Mouse (Mus musculus) small intestine, adult 2 months (tissue): ENCODE measurements around the gene Gpld1. TPM values are rescaled to one million over a fixed set of nuclear protein-coding genes. Genes with fewer than 3 reads are reported as not detected.

Experiments used
- H3K27ac ChIP-seq: fragments of 200-500 bp; 2 replicates; pipeline ENCODE4 v1.5.1; 2012; ENCODE audit warnings: low read depth, low read length, control low read depth, inconsistent platforms; ENCODE audit not compliant: insufficient read depth
- H3K27me3 ChIP-seq: fragments of 200-500 bp; 2 replicates; pipeline ENCODE4 v1.6.1; 2012; ENCODE audit warnings: mild to moderate bottlenecking, moderate library complexity, low read length, inconsistent platforms; ENCODE audit not compliant: control insufficient read depth, insufficient read depth
- H3K36me3 ChIP-seq: fragments of 200-500 bp; 2 replicates; pipeline ENCODE4 v1.6.1; 2012; ENCODE audit warnings: mild to moderate bottlenecking, low read length, control low read depth, inconsistent platforms; ENCODE audit not compliant: control insufficient read depth, insufficient read depth
- H3K4me1 ChIP-seq: fragments of 200-500 bp; 2 replicates; pipeline ENCODE4 v1.6.1; 2012; ENCODE audit warnings: low read length, inconsistent platforms, mixed read lengths; ENCODE audit not compliant: control insufficient read depth, insufficient read depth, insufficient read length
- H3K4me3 ChIP-seq: fragments of 200-500 bp; 2 replicates; pipeline ENCODE4 v1.5.1; 2012; ENCODE audit warnings: low read depth, mild to moderate bottlenecking, control low read depth, inconsistent platforms, low read length, moderate library complexity
- CTCF ChIP-seq: fragments of 200-500 bp; IDR thresholded peaks from 2 replicates; pipeline ENCODE4 v1.5.1; 2012; ENCODE audit warnings: low read depth, mild to moderate bottlenecking, control low read depth, inconsistent platforms, low read length, moderate library complexity, mixed read lengths; ENCODE audit not compliant: insufficient replicate concordance, insufficient read length; ENCODE audit errors: extremely low read depth
- POLR2A ChIP-seq: fragments of 200-500 bp; IDR thresholded peaks from 2 replicates; pipeline ENCODE4 v1.6.1; 2012; ENCODE audit warnings: low read depth, mild to moderate bottlenecking, control low read depth, inconsistent platforms, low read length, moderate library complexity
- WGBS: fragments of 180-500 bp; shearing (Covaris S2); methylation state at CpG from one replicate; pipeline ENCODE4 v1.1.7; 2018; 5-methylcytosine and 5-hydroxymethylcytosine counted together
- polyA plus RNA-seq: library from polyadenylated mRNA; depleted of rRNA; stranded (reverse); fragments of >200 nt; gene quantifications from 2 replicates; pipeline ENCODE4 v1.2.3, GENCODE M21; 2012

The Gpld1 gene
- polyA plus RNA-seq, 1 experiment: 1.7 TPM

DNA sequence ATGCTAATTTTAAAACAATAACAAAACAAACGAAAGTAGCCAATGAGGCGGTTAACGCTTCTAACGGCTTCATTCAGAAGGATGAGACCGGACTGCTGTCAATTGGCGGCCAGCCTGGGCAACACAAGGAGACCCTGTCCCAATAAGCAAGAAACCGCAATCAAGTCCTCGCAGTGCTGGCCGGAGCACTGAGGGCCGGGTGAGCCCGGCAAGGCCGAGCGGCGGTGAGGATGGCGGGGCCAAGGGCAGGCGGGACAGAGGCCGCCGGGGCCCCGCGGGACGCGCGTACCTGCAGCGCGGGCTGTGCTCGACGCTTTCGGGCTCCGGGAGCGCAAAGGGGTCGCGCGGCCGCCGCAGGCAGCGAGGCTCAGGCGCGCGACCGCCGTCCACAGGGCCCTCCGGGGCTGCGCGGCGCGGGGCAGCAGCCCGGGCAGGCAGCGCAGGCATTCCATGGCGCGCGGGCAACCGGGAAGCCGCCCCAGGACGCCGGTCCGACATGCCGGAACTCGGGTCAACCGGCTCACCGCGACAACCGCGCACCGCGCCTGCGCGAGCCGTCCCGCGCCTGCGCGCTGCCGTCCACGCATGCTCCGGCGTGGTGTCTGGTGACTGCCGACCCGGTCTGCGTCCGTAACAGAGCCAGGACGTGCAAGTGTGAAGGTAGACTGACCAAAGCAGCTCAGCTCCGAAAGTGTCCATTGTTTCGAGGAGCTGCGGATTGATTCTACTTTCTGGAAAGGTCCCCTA is 77.0 kb downstream of the Gpld1 start, which contains the start of gene Mrs2:
TSS of gene Mrs2 (minus strand) at position 587 of the 747 bp plus-strand sequence.
- Histone ChIP-seq H3K27ac (peak within 1 kb of the TSS; percentile 29; the same call in 1 of the 2 replicates), H3K4me3 (peak within 1 kb of the TSS; percentile 76), H3K36me3 (peaks cover 6% of the 10 kb centered on the region), H3K4me1 (peaks cover 9% of the 10 kb centered on the region; the same call in 1 of the 2 replicates), H3K27me3 (no peaks in the 10 kb centered on the region)
- TF ChIP-seq CTCF (no peak), POLR2A (peak; percentile 42; the same call in 1 of the 2 replicates)
- under 1% methylated on average over 84 of the region's 84 CpGs for whole genome bisulfite sequencing

DNA sequence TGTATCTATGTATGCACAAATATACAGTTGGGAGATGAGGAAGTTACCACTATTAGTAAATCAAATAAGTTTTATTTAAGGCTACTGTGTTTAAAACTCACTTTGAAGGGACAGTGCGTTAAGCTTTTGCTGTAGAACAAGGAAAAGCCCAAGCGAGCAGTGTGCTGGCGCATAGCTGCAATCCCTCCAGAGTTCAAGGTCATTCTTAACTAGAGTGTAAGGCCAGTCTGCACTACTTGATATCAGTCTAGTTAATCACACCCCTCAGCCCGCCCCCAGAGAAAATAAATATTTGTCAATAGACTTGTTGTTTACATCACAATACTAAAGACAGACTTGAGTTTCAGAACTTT is 77.6 kb downstream of the Gpld1 start:
- H3K27ac ChIP-seq: peak overlapping the region; percentile 14; the same call in 1 of the 2 replicates
- TF ChIP-seq POLR2A: no peak
- no peak for TF ChIP-seq CTCF
- H3K4me3 ChIP-seq: peak overlapping the region; percentile 76
- H3K27me3 ChIP-seq: no peaks in the 10 kb centered on the region
- peaks cover 6% of the 10 kb centered on the region for H3K36me3 ChIP-seq
- peaks cover 9% of the 10 kb centered on the region; the same call in 1 of the 2 replicates for H3K4me1 ChIP-seq
- 11% methylated on average over 4 of the region's 4 CpGs for WGBS

DNA sequence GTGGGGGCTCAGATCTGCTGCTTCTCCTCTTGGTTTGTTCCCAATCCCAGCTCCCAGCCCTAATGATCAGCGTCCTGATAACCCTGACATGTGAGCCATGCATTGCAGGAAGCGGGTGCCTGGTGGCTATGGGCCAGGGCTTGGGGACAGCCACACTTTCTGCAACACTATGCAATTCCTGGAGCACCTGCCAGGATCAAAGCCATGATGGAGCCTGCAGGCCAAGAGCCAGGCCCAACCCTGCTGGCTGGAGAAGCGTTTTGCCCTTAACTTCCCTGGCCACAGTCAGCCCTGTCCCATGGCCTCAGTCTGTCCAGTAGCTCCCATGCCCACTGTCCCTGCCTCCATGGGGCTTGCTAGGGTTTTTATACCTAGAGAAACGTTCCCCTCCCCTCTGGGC is 79.4 kb downstream of the Gpld1 start:
- TF ChIP-seq POLR2A (no peak), CTCF (no peak)
- WGBS: 39% methylated on average over 4 of the region's 4 CpGs
- no peak overlapping the region for H3K27ac ChIP-seq
- peaks cover 9% of the 10 kb centered on the region; the same call in 1 of the 2 replicates for H3K4me1 ChIP-seq
- 0 out of 2 replicates have a peak, but pooled peaks cover 3% of the 10 kb centered on the region for H3K36me3 ChIP-seq
- H3K4me3 ChIP-seq: no peak overlapping the region
- no peaks in the 10 kb centered on the region for H3K27me3 ChIP-seq

DNA sequence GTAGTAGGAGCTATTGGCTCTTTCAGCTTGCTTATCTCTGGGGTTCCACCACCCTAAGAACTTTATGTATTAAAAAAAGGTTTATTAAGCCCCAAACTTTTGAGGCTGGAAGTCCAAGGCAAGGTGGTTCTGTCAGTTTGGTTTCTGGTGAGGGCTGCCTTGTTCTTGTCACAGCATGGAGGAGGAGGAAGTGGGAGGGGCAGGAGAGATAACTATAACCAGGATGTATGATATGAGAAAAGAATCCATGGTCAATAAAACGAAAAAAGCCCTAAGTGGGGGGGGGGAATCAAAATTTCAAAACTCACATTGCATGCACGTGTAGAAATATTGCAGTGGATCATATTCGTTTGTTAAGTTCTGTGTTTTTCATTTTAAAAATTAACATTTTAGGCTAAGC is 80.2 kb downstream of the Gpld1 start:
- WGBS: 45% methylated on average over 3 of the region's 3 CpGs
- Histone ChIP-seq H3K27ac (no peak overlapping the region), H3K4me3 (no peak overlapping the region), H3K27me3 (no peaks in the 10 kb centered on the region), H3K36me3 (0 out of 2 replicates have a peak, but pooled peaks cover 3% of the 10 kb centered on the region), H3K4me1 (peaks cover 9% of the 10 kb centered on the region; the same call in 1 of the 2 replicates)
- no peak for TF ChIP-seq POLR2A
- no peak for TF ChIP-seq CTCF

DNA sequence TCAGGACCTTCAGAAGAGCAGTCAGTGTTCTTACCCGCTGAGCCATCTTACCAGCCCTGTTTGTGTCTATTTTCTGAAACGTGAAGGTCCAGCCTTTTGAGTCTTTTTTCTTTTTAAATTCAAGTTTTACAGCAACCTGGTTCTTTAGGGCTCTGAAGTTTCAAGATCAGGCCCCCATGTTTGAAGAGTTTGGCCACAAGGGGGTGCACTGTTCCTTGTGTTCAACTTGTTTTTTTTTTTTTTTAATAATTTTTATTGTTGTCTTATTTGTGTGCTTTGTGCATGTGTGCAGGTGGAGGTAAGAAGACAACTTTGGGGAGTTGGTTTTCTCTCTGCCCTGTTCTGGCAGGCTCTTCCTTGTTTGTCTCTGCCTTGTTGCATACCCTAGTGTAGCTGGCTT is 81.7 kb downstream of the Gpld1 start:
- no peak overlapping the region for H3K4me3 ChIP-seq
- no peak overlapping the region for H3K27ac ChIP-seq
- H3K36me3 ChIP-seq: no peaks in the 10 kb centered on the region
- TF ChIP-seq POLR2A (no peak), CTCF (no peak)
- WGBS: 39% methylated on average over 2 of the region's 2 CpGs
- no peaks in the 10 kb centered on the region; the same call in 1 of the 2 replicates for H3K27me3 ChIP-seq
- peaks cover 3% of the 10 kb centered on the region; the same call in 1 of the 2 replicates for H3K4me1 ChIP-seq

DNA sequence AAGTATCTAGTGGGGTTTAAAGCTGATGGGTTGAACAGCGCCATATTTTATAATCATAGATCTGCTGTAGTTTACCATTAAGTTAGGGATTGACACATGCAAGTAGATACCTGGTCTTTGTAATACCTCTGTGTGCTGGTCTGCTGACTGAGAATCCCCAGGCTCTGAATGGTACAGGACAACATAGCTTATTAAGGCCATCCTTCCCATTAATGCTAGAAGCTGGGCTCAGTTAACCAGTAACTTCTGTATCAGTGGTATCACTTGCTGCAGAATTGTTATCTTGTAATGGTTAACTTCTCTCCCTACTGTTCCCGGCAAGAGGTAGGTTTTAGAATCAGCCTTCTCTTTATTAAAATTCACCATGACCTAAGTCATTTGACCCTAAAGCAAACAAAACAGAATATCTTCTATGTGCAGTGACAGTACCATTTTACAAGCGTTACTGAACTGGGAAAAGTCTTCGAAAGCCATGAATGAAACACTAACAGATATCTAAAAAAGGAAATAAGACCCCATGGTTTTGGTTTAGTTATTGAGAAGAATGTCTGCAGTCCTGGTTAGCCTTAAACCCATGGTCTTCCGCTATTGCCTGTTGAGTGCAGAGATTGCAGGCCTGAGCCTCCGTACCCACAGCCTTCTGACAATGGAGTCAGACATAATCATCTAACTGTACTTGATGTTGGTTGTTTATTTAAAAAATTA is 83.6 kb downstream of the Gpld1 start:
- no peak overlapping the region for H3K27ac ChIP-seq
- H3K27me3 ChIP-seq: no peaks in the 10 kb centered on the region; the same call in 1 of the 2 replicates
- 58% methylated on average over 6 of the region's 6 CpGs for WGBS
- no peaks in the 10 kb centered on the region for H3K36me3 ChIP-seq
- no peak overlapping the region for H3K4me3 ChIP-seq
- no peak for TF ChIP-seq CTCF
- TF ChIP-seq POLR2A: no peak
- peaks cover 3% of the 10 kb centered on the region; the same call in 1 of the 2 replicates for H3K4me1 ChIP-seq

DNA sequence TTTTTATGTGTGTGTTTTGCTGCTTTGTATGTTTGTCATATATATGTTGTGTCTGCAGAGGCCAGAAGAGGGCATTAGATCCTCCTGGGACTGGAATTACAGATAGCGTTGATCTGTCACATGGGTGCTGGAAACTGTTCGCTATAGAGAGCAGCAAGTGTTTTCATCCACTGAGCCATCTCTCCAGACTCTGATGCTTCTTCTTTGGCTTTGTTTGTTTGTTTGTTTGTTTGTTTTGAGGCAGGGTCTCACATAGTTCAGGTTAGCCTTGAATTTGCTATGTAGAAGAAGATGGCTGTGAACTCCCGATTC is 84.1 kb downstream of the Gpld1 start:
- no peaks in the 10 kb centered on the region for H3K36me3 ChIP-seq
- no peak overlapping the region for H3K27ac ChIP-seq
- WGBS: 32% methylated on average over 3 of the region's 3 CpGs
- peaks cover 3% of the 10 kb centered on the region; the same call in 1 of the 2 replicates for H3K4me1 ChIP-seq
- no peak for TF ChIP-seq CTCF
- TF ChIP-seq POLR2A: no peak
- H3K4me3 ChIP-seq: no peak overlapping the region
- H3K27me3 ChIP-seq: no peaks in the 10 kb centered on the region; the same call in 1 of the 2 replicates
